Mouse (Mus musculus) hindbrain, embryonic 14.5 days (tissue): ENCODE data around the gene Nifk. TPM values are rescaled to one million over a fixed set of nuclear protein-coding genes. Genes with fewer than 3 reads are reported as not detected.

Experiments
- ATAC-seq: fragments of 200-750 bp; cut with Nextera tagmentation; 2 replicates; pipeline ENCODE4 v1.8.0; 2017; ENCODE audit warnings: moderate number of reproducible peaks, mild to moderate bottlenecking, moderate TSS enrichment, moderate library complexity; ENCODE audit not compliant: low FRiP score
- DNase-seq: peaks from one replicate; pipeline ENCODE4 v3.0.0-alpha.2; 2015; ENCODE audit warnings: low spot score
- H3K27ac ChIP-seq: fragments of 300-500 bp; sonication (generic); 2 replicates; pipeline ENCODE4 v1.5.1; 2014; ENCODE audit warnings: mild to moderate bottlenecking, moderate library complexity
- H3K27me3 ChIP-seq: fragments of 300-500 bp; sonication (generic); 2 replicates; pipeline ENCODE4 v1.6.1; 2014; ENCODE audit warnings: mild to moderate bottlenecking, low read length, mixed read lengths; ENCODE audit not compliant: control insufficient read depth, insufficient read depth
- H3K36me3 ChIP-seq: fragments of 300-500 bp; sonication (generic); replicated peaks from 2 replicates; pipeline ENCODE4 v1.6.1; 2014; ENCODE audit not compliant: control insufficient read depth, insufficient read depth
- H3K4me1 ChIP-seq: fragments of 300-500 bp; sonication (generic); replicated peaks from 2 replicates; pipeline ENCODE4 v1.6.1; 2014; ENCODE audit warnings: antibody characterized with exemption, low read length, mixed read lengths; ENCODE audit not compliant: control insufficient read depth, insufficient read depth
- H3K4me2 ChIP-seq: fragments of 300-500 bp; sonication (generic); replicated peaks from 2 replicates; pipeline ENCODE4 v1.6.1; 2014; ENCODE audit warnings: mild to moderate bottlenecking, moderate library complexity
- H3K4me3 ChIP-seq: fragments of 300-500 bp; sonication (generic); replicated peaks from 2 replicates; pipeline ENCODE4 v1.5.1; 2014; ENCODE audit warnings: mild to moderate bottlenecking, low read length
- H3K9ac ChIP-seq: fragments of 300-500 bp; sonication (generic); 2 replicates; pipeline ENCODE4 v1.6.1; 2014
- H3K9me3 ChIP-seq: fragments of 300-500 bp; sonication (generic); 2 replicates; pipeline ENCODE4 v1.6.1; 2016; ENCODE audit warnings: low read length; ENCODE audit not compliant: control insufficient read depth
- WGBS: fragments of 180-500 bp; shearing (Covaris S2); extraction: QIAGEN DNeasy Blood & Tissue Kit; methylation state at CpG from one replicate; pipeline ENCODE4 v1.1.7; 2014; 5-methylcytosine and 5-hydroxymethylcytosine counted together
- polyA plus RNA-seq: library from polyadenylated mRNA; unstranded; fragments of >200 nt; fragmentation: Nextera tagmentation; extraction: Ambion mirVana; gene quantifications from 2 replicates; pipeline ENCODE4 v1.2.1, GENCODE M21; 2014

Gene Nifk
- polyA plus RNA-seq, 1 experiment from 2014 or later = 68.2 TPM

- no peak for ATAC-seq
- no peak for DNase-seq
- H3K36me3 ChIP-seq = no peaks in the 10 kb centered on the region
- H3K27me3 ChIP-seq = no peaks in the 10 kb centered on the region
- no peaks in the 10 kb centered on the region for H3K4me1 ChIP-seq
- H3K9me3 ChIP-seq = no peaks in the 10 kb centered on the region
- 67% methylated on average over 3 of the region's 3 CpGs for whole genome bisulfite sequencing
- H3K27ac ChIP-seq = no peak overlapping the region
- H3K9ac ChIP-seq = no peak overlapping the region
- H3K4me3 ChIP-seq = no peak overlapping the region
- no peak overlapping the region for H3K4me2 ChIP-seq
These were observed 47.3 kb downstream of the Nifk start for GRCm38 (mm10) chr1:118368721-118369461.

GRCm38 (mm10) chr1:118377784-118378183, 56.1 kb downstream of the Nifk start:
- WGBS = 83% methylated on average over 5 of the region's 5 CpGs
- no peak for ATAC-seq

GRCm38 (mm10) chr1:118380105-118380786, 58.6 kb downstream of the Nifk start:
- H3K27me3 ChIP-seq = no peaks in the 10 kb centered on the region
- H3K9ac ChIP-seq = no peak overlapping the region
- no peaks in the 10 kb centered on the region for H3K36me3 ChIP-seq
- no peak for ATAC-seq
- H3K27ac ChIP-seq = no peak overlapping the region
- H3K9me3 ChIP-seq = no peaks in the 10 kb centered on the region
- no peak for DNase-seq
- H3K4me2 ChIP-seq = no peak overlapping the region
- no peak overlapping the region for H3K4me3 ChIP-seq
- H3K4me1 ChIP-seq = no peaks in the 10 kb centered on the region
- 80% methylated on average over 8 of the region's 8 CpGs for WGBS

More at GRCm38 (mm10) chr1:118377784-118378183, 56.1 kb downstream of the Nifk start:
- Histone ChIP-seq H3K27ac (no peak overlapping the region), H3K4me3 (no peak overlapping the region), H3K27me3 (no peaks in the 10 kb centered on the region), H3K4me2 (no peak overlapping the region), H3K9ac (no peak overlapping the region), H3K9me3 (no peaks in the 10 kb centered on the region), H3K4me1 (no peaks in the 10 kb centered on the region), H3K36me3 (no peaks in the 10 kb centered on the region)
- DNase-seq = no peak

Other genes with a start within 250 kb of the Nifk start
- gene Gm29106, start 145.3 kb upstream of the Nifk start, polyA plus RNA-seq = 0.48 and 0.87 TPM in 2 replicates
- 436 and 439 TPM in 2 replicates for gene Tsn, start 10.1 kb upstream of the Nifk start, polyA plus RNA-seq
- 115 and 130 TPM in 2 replicates for gene Clasp1, start 67.2 kb downstream of the Nifk start, polyA plus RNA-seq